Mouse (Mus musculus): ENCODE data around the gene Knop1.

The Knop1 gene

GRCm38 (mm10) chr7:118795779-118796178 lies 60.3 kb downstream of the Knop1 start:
- no peak for DNase-seq

- no peak for DNase-seq
Observed at GRCm38 (mm10) chr7:118793899-118794298, 62.2 kb downstream of the Knop1 start.

Measured in lung, postnatal 14 days (tissue).